Mouse (Mus musculus) heart, embryonic 12.5 days (tissue): ENCODE measurements around the gene Tstd1. TPM values are rescaled to one million over a fixed set of nuclear protein-coding genes. Genes with fewer than 3 reads are reported as not detected.

Source experiments
- ATAC-seq: fragments of 200-750 bp; cut with Nextera tagmentation; 2 replicates; pipeline ENCODE4 v1.8.0; 2017; ENCODE audit warnings: moderate TSS enrichment, moderate library complexity; ENCODE audit not compliant: insufficient number of reproducible peaks, low FRiP score
- H3K27ac ChIP-seq: fragments of 300-500 bp; sonication (generic); 2 replicates; pipeline ENCODE4 v1.5.1; 2016; ENCODE audit warnings: mild to moderate bottlenecking, moderate library complexity; ENCODE audit not compliant: poor library complexity, severe bottlenecking
- H3K27me3 ChIP-seq: fragments of 300-500 bp; sonication (generic); replicated peaks from 2 replicates; pipeline ENCODE4 v1.6.1; 2016; ENCODE audit warnings: mild to moderate bottlenecking, moderate library complexity
- H3K36me3 ChIP-seq: fragments of 300-500 bp; sonication (generic); 2 replicates; pipeline ENCODE4 v1.6.1; 2016; ENCODE audit warnings: mild to moderate bottlenecking, moderate library complexity
- H3K4me1 ChIP-seq: fragments of 300-500 bp; sonication (generic); replicated peaks from 2 replicates; pipeline ENCODE4 v1.6.1; 2016; ENCODE audit warnings: mild to moderate bottlenecking
- H3K4me2 ChIP-seq: fragments of 300-500 bp; sonication (generic); 2 replicates; pipeline ENCODE4 v1.6.1; 2016; ENCODE audit warnings: mild to moderate bottlenecking, moderate library complexity
- H3K4me3 ChIP-seq: fragments of 300-500 bp; sonication (generic); 2 replicates; pipeline ENCODE4 v1.5.1; 2016; ENCODE audit warnings: mild to moderate bottlenecking
- H3K9ac ChIP-seq: fragments of 300-500 bp; sonication (generic); 2 replicates; pipeline ENCODE4 v1.6.1; 2016; ENCODE audit warnings: mild to moderate bottlenecking, moderate library complexity
- H3K9me3 ChIP-seq: fragments of 300-500 bp; sonication (generic); replicated peaks from 2 replicates; pipeline ENCODE4 v1.6.1; 2016; ENCODE audit warnings: mild to moderate bottlenecking, moderate library complexity
- WGBS: fragments of 180-500 bp; shearing (Covaris S2); methylation state at CpG from one replicate; pipeline ENCODE4 v1.1.7; 2016; 5-methylcytosine and 5-hydroxymethylcytosine counted together
- polyA plus RNA-seq: library from polyadenylated mRNA; unstranded; fragments of >200 nt; fragmentation: Nextera tagmentation; extraction: Ambion mirVana; gene quantifications from 2 replicates; pipeline ENCODE4 v1.2.1, GENCODE M21; 2016

Gene Tstd1
- polyA plus RNA-seq = 1.9 and 3.6 TPM in 2 replicates

DNA sequence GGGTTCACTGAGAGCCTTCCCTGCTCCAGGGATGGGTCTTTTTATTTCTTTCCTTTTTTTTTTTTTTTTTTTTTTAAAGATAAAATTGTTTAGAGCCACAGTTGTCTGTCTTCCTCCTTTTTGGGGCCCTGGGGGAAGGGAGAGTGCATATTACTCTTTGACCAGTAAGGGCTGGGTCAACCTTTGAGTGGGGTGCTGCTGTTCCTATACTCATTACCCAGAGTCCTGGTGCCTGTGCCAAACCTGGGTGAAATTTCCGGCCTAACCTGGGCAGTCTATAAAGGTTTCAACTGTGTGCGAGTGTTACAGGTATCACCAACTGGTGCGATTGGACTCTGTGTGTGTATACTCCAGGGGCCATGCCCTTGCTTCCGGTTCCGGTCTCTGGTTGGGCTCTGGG is at the start of gene Tstd1:
Gene Tstd1 (plus strand): TSS at position 213 of the 400 bp plus-strand sequence.
- Histone ChIP-seq H3K9me3 (no peaks in the 10 kb centered on the region), H3K27me3 (no peaks in the 10 kb centered on the region), H3K4me2 (no peak within 1 kb of the TSS), H3K36me3 (peaks cover 62% of the 10 kb centered on the region), H3K4me1 (peaks cover 16% of the 10 kb centered on the region), H3K4me3 (no peak within 1 kb of the TSS), H3K9ac (no peak within 1 kb of the TSS), H3K27ac (no peak within 1 kb of the TSS)
- WGBS = 87% methylated on average over 5 of the region's 5 CpGs
- ATAC-seq = no peak

DNA sequence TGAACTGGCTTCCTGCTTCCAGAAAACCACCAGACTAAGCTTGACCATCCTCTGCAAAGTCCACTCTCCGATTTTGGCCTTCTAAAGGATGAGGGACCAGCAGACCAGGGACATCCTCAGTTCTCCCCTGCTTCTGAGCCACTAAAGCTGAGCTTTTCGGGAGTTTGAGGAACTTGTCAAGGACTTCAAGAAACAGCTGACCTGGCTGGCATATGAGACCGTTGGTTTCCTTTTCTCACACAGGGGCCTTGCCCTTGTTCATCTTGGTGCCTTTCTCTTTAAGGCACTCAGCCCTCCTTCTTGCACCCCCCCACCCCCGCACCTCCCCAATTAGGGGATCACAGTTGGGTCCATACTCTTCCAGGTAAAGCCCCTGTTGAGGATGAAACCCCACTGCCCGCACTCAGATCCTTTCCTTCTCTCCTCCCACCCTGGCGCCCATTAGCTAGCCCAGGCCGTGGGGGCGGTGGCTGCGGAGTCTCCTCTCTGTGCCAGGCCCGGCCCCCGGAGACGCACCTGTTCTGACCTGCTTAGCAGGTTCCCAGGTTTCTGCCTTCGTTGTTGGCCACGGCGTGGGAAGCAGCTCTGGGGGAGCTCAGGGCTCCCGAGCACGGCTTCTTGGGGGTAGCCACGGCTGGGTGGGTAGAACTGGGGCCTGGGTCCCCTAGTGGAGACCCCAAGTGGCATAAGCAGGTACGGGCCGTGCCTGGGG is 48.7 kb upstream of the Tstd1 start, which contains the start of gene Nectin4:
Gene Nectin4 (plus strand): TSS at position 255 of the 712 bp plus-strand sequence.
- Histone ChIP-seq H3K27me3 (peaks cover 35% of the 10 kb centered on the region), H3K4me1 (0 out of 2 replicates have a peak, but pooled peaks cover 8% of the 10 kb centered on the region), H3K27ac (no peak within 1 kb of the TSS), H3K36me3 (no peaks in the 10 kb centered on the region), H3K4me2 (no peak within 1 kb of the TSS), H3K9ac (no peak within 1 kb of the TSS), H3K4me3 (no peak within 1 kb of the TSS), H3K9me3 (no peaks in the 10 kb centered on the region)
- no peak for ATAC-seq
- 36% methylated on average over 20 of the region's 20 CpGs for WGBS

DNA sequence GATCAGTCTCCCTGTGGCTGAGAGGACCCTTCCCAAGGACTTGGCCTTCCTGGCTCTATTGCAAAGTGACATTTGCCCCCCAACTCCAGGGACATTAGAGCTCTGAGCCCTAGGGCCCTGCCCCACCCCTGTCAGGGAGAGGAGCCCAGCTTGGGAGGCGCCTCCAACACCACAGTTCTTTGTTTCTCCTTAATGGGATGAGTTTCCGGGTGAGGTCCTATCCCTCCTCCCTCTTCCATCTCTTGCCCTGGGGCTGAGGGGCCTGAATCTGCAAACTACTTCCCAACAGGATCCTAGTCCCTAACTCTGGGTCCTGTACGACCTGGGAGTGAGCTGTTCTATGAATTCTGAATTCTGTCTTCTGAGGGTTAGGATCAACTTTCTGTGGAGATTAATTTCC is 45.8 kb upstream of the Tstd1 start:
- WGBS = 64% methylated on average over 3 of the region's 3 CpGs

DNA sequence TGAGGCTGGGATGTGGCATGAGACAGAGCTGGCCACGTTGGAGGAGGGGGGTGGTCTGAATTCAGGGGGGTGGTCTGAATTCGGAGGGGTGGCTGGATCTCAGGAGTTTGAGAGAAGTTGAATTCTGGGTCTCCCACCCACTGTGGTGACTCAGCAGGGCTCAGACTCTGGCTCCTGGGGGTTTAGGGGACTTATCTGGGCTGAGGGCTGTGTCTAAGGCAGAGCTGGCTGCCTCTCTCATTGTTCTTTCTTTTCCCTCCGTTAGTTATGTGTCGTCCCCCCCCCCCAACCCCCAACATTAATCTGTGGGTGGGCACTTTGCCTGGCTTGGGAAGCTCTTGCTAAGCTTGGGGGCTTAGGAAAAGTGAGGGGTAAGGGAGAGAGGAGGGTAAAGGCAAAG is 44.7 kb upstream of the Tstd1 start:
- H3K4me2 ChIP-seq = 0 out of 2 replicates have a peak overlapping the region, but pooled peaks have one; percentile 2
- H3K4me1 ChIP-seq = peaks cover 16% of the 10 kb centered on the region
- no peaks in the 10 kb centered on the region for H3K36me3 ChIP-seq
- no peak overlapping the region for H3K9ac ChIP-seq
- no peak overlapping the region for H3K27ac ChIP-seq
- no peak for ATAC-seq
- H3K27me3 ChIP-seq = peaks cover 26% of the 10 kb centered on the region
- no peak overlapping the region for H3K4me3 ChIP-seq
- no peaks in the 10 kb centered on the region for H3K9me3 ChIP-seq
- WGBS = 1% methylated on average over 4 of the region's 4 CpGs

More for the DNA sequence above, 45.8 kb upstream of the Tstd1 start:
- no peak overlapping the region for H3K27ac ChIP-seq
- no peaks in the 10 kb centered on the region for H3K36me3 ChIP-seq
- H3K9me3 ChIP-seq = no peaks in the 10 kb centered on the region
- peaks cover 29% of the 10 kb centered on the region for H3K27me3 ChIP-seq
- no peak overlapping the region for H3K4me3 ChIP-seq
- ATAC-seq = no peak
- no peak overlapping the region for H3K4me2 ChIP-seq
- H3K4me1 ChIP-seq = peaks cover 16% of the 10 kb centered on the region
- no peak overlapping the region for H3K9ac ChIP-seq

DNA sequence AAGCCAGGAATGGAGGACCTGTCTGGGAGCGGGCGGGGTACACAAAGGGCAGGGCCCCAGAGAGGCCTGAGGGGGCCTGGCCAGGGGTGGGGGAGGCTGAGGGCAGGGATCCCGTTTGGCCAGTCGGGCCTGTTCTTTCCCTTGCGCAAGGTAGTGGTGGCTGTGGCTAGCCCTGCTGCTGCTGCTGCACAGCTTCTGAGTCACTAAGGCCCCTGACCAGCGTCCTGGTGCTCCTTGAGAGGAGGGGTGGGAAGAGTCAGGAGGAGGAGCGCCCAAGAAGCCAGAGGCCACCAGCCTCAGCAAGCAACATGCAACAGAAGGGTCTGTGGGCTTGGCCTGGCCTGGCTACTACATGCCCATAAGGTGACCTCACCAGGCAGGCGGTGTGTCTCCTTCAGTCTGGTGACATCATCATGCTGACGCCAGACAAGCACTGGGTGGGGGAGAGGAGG is 43.0 kb upstream of the Tstd1 start:
- Histone ChIP-seq H3K4me3 (no peak overlapping the region), H3K27ac (no peak overlapping the region), H3K27me3 (peaks cover 34% of the 10 kb centered on the region), H3K36me3 (no peaks in the 10 kb centered on the region), H3K4me1 (peaks cover 25% of the 10 kb centered on the region), H3K4me2 (no peak overlapping the region), H3K9ac (no peak overlapping the region), H3K9me3 (no peaks in the 10 kb centered on the region)
- ATAC-seq = no peak
- WGBS = 45% methylated on average over 9 of the region's 9 CpGs

DNA sequence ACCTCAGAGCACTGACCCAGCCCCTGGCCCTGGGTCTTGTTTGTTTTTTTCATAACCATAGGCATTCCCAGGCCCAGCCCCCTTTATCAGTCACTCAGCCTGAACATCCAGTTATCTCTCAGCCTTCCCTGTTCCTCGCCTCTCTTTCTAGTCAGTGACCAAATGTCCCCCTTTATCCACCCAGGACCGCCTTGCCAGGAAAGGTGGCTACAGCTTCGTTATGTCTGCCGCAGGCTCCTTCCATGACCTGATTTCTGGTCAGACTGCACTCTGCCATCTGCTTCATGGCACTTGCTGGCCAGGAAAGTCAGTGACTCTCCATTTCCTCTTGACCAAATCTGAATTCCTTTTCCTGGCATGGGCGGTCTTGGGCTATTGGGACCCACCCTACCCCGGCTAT is 40.4 kb upstream of the Tstd1 start:
- no peak for ATAC-seq
- 68% methylated on average over 6 of the region's 6 CpGs for WGBS
- no peak overlapping the region for H3K27ac ChIP-seq
- no peak overlapping the region for H3K4me3 ChIP-seq
- no peak overlapping the region for H3K9ac ChIP-seq
- no peaks in the 10 kb centered on the region for H3K36me3 ChIP-seq
- no peaks in the 10 kb centered on the region for H3K9me3 ChIP-seq
- H3K4me1 ChIP-seq = peaks cover 25% of the 10 kb centered on the region
- H3K27me3 ChIP-seq = peaks cover 28% of the 10 kb centered on the region
- no peak overlapping the region for H3K4me2 ChIP-seq

DNA sequence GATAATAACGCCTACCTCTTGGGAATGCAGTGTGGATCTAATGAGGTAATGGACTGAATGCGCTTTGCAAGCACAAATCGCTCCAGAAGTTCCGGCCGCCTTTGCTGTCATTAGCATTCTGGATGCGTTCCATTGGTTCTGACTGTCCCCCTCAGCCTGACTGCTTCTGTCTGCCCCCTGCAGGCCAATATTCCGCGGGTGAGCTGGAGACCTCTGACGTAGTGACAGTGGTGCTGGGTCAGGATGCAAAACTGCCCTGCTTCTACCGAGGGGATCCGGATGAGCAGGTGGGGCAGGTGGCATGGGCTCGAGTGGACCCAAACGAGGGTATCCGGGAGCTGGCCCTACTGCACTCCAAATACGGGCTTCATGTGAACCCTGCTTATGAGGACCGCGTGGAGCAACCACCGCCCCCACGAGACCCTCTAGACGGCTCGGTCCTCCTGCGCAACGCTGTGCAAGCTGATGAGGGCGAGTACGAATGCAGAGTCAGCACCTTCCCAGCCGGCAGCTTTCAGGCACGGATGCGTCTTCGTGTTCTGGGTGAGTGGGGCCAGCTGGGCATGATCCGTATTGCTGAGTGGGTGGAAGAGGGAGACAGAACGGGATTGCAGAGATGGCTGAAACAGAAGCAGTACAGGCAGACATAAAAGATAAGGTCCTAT is 38.6 kb upstream of the Tstd1 start:
- Histone ChIP-seq H3K27me3 (peaks cover 36% of the 10 kb centered on the region), H3K27ac (no peak overlapping the region)

DNA sequence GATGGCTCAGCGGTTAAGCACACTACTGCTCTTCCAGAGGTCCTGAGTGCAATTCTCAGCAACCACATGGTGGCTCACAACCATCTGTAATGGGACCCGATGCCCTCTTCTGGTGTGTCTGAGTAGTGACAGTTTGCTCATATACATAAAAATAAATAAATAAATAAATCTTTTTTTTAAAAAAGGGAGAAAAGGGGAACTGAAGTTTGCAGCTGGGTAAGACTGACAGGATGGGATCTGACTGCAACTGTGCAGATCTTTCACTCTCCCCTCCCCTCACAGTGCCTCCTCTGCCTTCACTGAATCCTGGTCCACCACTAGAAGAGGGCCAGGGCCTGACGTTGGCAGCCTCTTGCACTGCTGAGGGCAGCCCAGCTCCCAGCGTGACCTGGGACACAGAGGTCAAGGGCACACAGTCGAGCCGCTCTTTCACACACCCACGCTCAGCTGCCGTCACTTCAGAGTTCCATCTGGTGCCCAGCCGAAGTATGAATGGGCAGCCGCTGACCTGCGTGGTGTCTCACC is 36.5 kb upstream of the Tstd1 start:
- WGBS = 80% methylated on average over 11 of the region's 11 CpGs
- Histone ChIP-seq H3K4me2 (no peak overlapping the region), H3K4me1 (peaks cover 9% of the 10 kb centered on the region), H3K4me3 (no peak overlapping the region), H3K9ac (no peak overlapping the region), H3K27ac (no peak overlapping the region), H3K27me3 (peaks cover 48% of the 10 kb centered on the region), H3K9me3 (no peaks in the 10 kb centered on the region), H3K36me3 (no peaks in the 10 kb centered on the region)
- no peak for ATAC-seq

More for the DNA sequence above, 38.6 kb upstream of the Tstd1 start:
- 5% methylated on average over 31 of the region's 31 CpGs for WGBS
- Histone ChIP-seq H3K4me1 (peaks cover 18% of the 10 kb centered on the region), H3K9me3 (no peaks in the 10 kb centered on the region), H3K4me2 (peak overlapping the region; percentile 64), H3K9ac (no peak overlapping the region), H3K4me3 (peak overlapping the region; percentile 34), H3K36me3 (no peaks in the 10 kb centered on the region)
- 0 out of 2 replicates have a peak, but pooled peaks have one; percentile 54 for ATAC-seq

DNA sequence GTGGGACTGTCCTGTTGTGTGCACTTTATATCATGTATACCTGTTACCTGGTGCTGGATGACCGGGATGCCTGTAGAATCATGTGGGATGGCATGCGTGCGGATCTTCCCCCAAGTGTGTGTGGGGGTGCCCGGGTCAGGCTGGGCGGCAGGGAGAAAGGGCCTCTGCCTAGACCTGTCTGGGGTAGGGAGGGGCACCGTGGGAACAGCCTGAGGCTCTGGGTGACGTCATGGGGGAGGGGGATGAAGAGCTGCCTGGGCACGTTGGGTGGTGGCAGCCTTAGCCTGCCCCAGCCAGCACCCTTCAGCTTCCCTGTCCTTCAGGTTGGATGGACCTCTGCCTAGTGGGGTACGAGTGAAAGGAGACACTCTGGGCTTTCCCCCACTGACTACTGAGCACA is 34.3 kb upstream of the Tstd1 start:
- peaks cover 9% of the 10 kb centered on the region for H3K4me1 ChIP-seq
- ATAC-seq = no peak
- 54% methylated on average over 9 of the region's 9 CpGs for WGBS

DNA sequence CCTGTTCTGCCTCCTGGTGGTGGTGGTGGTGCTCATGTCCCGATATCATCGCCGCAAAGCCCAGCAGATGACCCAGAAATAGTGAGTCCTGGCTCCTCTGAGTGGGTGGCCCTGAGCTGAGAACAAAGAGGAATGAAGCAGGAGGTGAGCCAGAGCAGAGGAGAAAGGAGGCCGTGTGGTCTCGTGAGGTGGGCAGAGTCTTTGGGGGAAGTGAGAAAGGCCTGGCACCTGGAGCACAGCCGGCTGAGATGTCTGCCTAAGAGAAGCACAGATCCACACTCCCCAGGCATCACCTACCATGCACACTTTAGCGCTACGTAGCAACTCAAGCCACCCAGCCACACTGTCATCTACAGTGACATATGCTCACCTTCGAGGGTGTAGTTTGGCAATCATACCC is 33.5 kb upstream of the Tstd1 start:
- no peak for ATAC-seq
- H3K27me3 ChIP-seq = peaks cover 40% of the 10 kb centered on the region
- peaks cover 2% of the 10 kb centered on the region for H3K4me1 ChIP-seq
- no peak overlapping the region for H3K27ac ChIP-seq
- 55% methylated on average over 9 of the region's 9 CpGs for WGBS
- H3K4me3 ChIP-seq = no peak overlapping the region
- H3K36me3 ChIP-seq = no peaks in the 10 kb centered on the region
- no peak overlapping the region for H3K4me2 ChIP-seq
- no peak overlapping the region for H3K9ac ChIP-seq
- H3K9me3 ChIP-seq = no peaks in the 10 kb centered on the region

More for the DNA sequence above, 34.3 kb upstream of the Tstd1 start:
- Histone ChIP-seq H3K9ac (no peak overlapping the region), H3K36me3 (no peaks in the 10 kb centered on the region), H3K4me2 (no peak overlapping the region), H3K9me3 (no peaks in the 10 kb centered on the region), H3K4me3 (no peak overlapping the region), H3K27me3 (peaks cover 46% of the 10 kb centered on the region), H3K27ac (no peak overlapping the region)

DNA sequence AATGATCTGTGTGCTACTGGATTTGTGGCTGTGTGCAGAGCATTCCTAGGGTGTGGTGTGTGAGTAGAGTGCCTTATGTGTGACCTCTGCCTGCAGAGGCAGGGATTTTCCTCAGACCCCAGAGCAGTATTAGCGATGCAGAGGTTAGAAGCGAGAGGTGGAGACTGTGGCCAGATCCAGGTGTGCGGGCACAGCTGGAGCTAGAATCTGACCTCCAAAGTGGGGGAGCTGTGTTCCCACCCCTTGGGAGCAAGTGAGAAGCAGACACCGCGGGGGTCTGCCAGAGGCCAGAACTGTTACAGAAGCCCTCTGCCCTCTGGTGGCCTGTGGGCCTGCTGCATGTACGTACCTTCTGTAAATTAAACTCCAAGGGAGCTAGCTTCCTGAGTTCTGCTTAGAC is 31.6 kb upstream of the Tstd1 start:
- no peak for ATAC-seq
- H3K36me3 ChIP-seq = no peaks in the 10 kb centered on the region
- peak overlapping the region; percentile 25 for H3K4me3 ChIP-seq
- WGBS = 16% methylated on average over 6 of the region's 6 CpGs
- H3K4me1 ChIP-seq = no peaks in the 10 kb centered on the region; the same call in 1 of the 2 replicates
- H3K27me3 ChIP-seq = peaks cover 24% of the 10 kb centered on the region
- no peak overlapping the region for H3K27ac ChIP-seq
- no peak overlapping the region for H3K9ac ChIP-seq
- peak overlapping the region; percentile 63 for H3K4me2 ChIP-seq
- no peaks in the 10 kb centered on the region for H3K9me3 ChIP-seq
